Mouse (Mus musculus) CH12.LX (cell line): Measurements from ENCODE around the gene Plcd1. TPM values are rescaled to one million over a fixed set of nuclear protein-coding genes. Genes with fewer than 3 reads are reported as not detected.

ENCODE experiments used
- DNase-seq: peaks from one replicate; pipeline ENCODE4 v3.0.0-alpha.2; 2013; ENCODE audit errors: extremely low read depth
- H3K27ac ChIP-seq: 2 replicates; pipeline ENCODE4 v1.5.1; 2012; ENCODE audit warnings: low read depth, mild to moderate bottlenecking, control low read depth, moderate library complexity; ENCODE audit not compliant: insufficient read depth
- H3K27me3 ChIP-seq: replicated peaks from 2 replicates; pipeline ENCODE3; 2012; ENCODE audit warnings: inconsistent platforms
- H3K36me3 ChIP-seq, 2 experiments: replicated peaks in 1 of 2; 2 replicates each; pipeline versions ENCODE3 to v1.6.1; 2012; ENCODE audit warnings: inconsistent platforms in 1 of 2, low read length in 1 of 2, mild to moderate bottlenecking in 1 of 2, mixed read lengths in 1 of 2, moderate library complexity in 1 of 2; ENCODE audit not compliant: control insufficient read depth in 1 of 2, insufficient read depth in 1 of 2
- H3K4me1 ChIP-seq, 2 experiments: 2 replicates each; pipeline ENCODE4 v1.6.1; 2012; ENCODE audit warnings: inconsistent platforms in 1 of 2, moderate library complexity in 1 of 2; ENCODE audit not compliant: insufficient read depth in 2 of 2, control insufficient read depth in 1 of 2
- H3K4me2 ChIP-seq: 2 replicates; pipeline ENCODE4 v1.6.1; 2012; ENCODE audit warnings: low read depth, mild to moderate bottlenecking, control low read depth; ENCODE audit not compliant: poor library complexity, insufficient read depth, severe bottlenecking
- H3K4me3 ChIP-seq, 3 experiments: fragments of 150-350 bp in 1 of 3; sonication (generic) in 1 of 3; replicated peaks in 1 of 3; 2 replicates each; pipeline versions ENCODE3 to v1.5.1; 2011 to 2012; ENCODE audit warnings: low read depth in 2 of 3, low read length in 2 of 3, mild to moderate bottlenecking in 2 of 3, moderate library complexity in 2 of 3, control low read depth in 1 of 3, improper control_type of control experiment in 1 of 3, inconsistent platforms in 1 of 3, mixed read lengths in 1 of 3; ENCODE audit not compliant: poor library complexity in 1 of 3
- H3K79me2 ChIP-seq: replicated peaks from 2 replicates; pipeline ENCODE4 v1.6.1; 2012; ENCODE audit warnings: mild to moderate bottlenecking, moderate library complexity; ENCODE audit not compliant: control insufficient read depth, poor library complexity, insufficient read depth, severe bottlenecking; ENCODE audit errors: extremely low read depth
- H3K9ac ChIP-seq: 2 replicates; pipeline ENCODE4 v1.6.1; 2012; ENCODE audit warnings: low read depth, mild to moderate bottlenecking, control low read depth, moderate library complexity; ENCODE audit not compliant: insufficient read depth
- H3K9me3 ChIP-seq: replicated peaks from 2 replicates; pipeline ENCODE3; 2012; ENCODE audit warnings: low read length, inconsistent platforms, mixed read lengths
- IRF4 ChIP-seq: IDR thresholded peaks from 2 replicates; pipeline ENCODE4 v1.6.1; 2014; ENCODE audit warnings: low read depth, mild to moderate bottlenecking, inconsistent platforms, low read length, improper control_type of control experiment
- JUN ChIP-seq: IDR thresholded peaks from 2 replicates; pipeline ENCODE4 v1.6.1; 2011; ENCODE audit warnings: low read depth, mild to moderate bottlenecking, low read length, improper control_type of control experiment, moderate library complexity; ENCODE audit not compliant: insufficient read depth
- MAX ChIP-seq: IDR thresholded peaks from 2 replicates; pipeline ENCODE4 v1.6.1; 2011; ENCODE audit warnings: low read length, improper control_type of control experiment
- POLR2AphosphoS2 ChIP-seq: IDR thresholded peaks from 2 replicates; pipeline ENCODE4 v1.6.1; 2011; ENCODE audit warnings: low read depth, low read length, improper control_type of control experiment
- TCF12 ChIP-seq: IDR thresholded peaks from 2 replicates; pipeline ENCODE4 v1.6.1; 2014; ENCODE audit warnings: low read depth, mild to moderate bottlenecking, inconsistent platforms, low read length, improper control_type of control experiment
- ZC3H11A ChIP-seq: IDR thresholded peaks from 2 replicates; pipeline ENCODE4 v1.6.1; 2012; ENCODE audit warnings: low read depth, mild to moderate bottlenecking, inconsistent platforms, low read length, improper control_type of control experiment
- dilution Hi-C: fragments of 300-500 bp; cut with MboI; formaldehyde crosslinking; loops from 2 replicates; pipeline ENCODE4 v1.14.3; 2020; ENCODE audit warnings: low sequenced_read_pairs; ENCODE audit not compliant: extremely low pct_unique_long_range_greater_than_20kb, extremely low pct_ligation_motif_present
- in situ Hi-C: fragments of 300-500 bp; cut with MboI; formaldehyde crosslinking; loops from 3 replicates; pipeline ENCODE4 v1.14.3; 2019; ENCODE audit warnings: low sequenced_read_pairs, low pct_ligation_motif_present, low pct_unique_long_range_greater_than_20kb, mixed read lengths
- polyA plus RNA-seq: library from polyadenylated mRNA; unstranded; fragments of >175 nt; gene quantifications from 2 replicates; pipeline ENCODE4 v1.2.1, GENCODE M21; 2012; ENCODE audit warnings: low read depth; ENCODE audit not compliant: insufficient read length
- total RNA-seq, 2 experiments: library from RNA; depleted of rRNA; stranded (reverse); fragments of 300-350 nt in 1 of 2; fragments of >200 nt in 1 of 2; gene quantifications; 2 replicates each; pipeline ENCODE4 v1.2.3; 2012 to 2014

Plcd1 gene
- total and polyA plus RNA-seq, 3 experiments: 0.38 to 0.43 TPM; not detected in 1

- Histone ChIP-seq H3K9ac (no peak overlapping the region), H3K4me2 (no peak overlapping the region), H3K4me1 (no peaks in the 10 kb centered on the region), H3K27me3 (peaks cover 87% of the 10 kb centered on the region), H3K9me3 (no peaks in the 10 kb centered on the region), H3K4me3 (no peak overlapping the region), H3K36me3 (no peaks in the 10 kb centered on the region), H3K27ac (no peak overlapping the region), H3K79me2 (no peaks in the 10 kb centered on the region)
- no peak for TF ChIP-seq TCF12
- no peak for TF ChIP-seq IRF4
- no peak for TF ChIP-seq ZC3H11A
- TF ChIP-seq MAX: no peak
- TF ChIP-seq JUN: no peak
- TF ChIP-seq POLR2AphosphoS2: no peak
- DNase-seq: no peak
- in situ Hi-C loops (loop anchor here (5.0 kb wide), 1 partner anchor 99 kb away; no protein-coding TSS in a partner anchor), dilution Hi-C loops (no loop called here)
These were observed 71.6 kb downstream of the Plcd1 start for GRCm38 (mm10) chr9:119021731-119022130.

Other genes with a start within 250 kb of the Plcd1 start
- not detected in 2 replicates for gene Ctdspl, start 167.0 kb downstream of the Plcd1 start, total RNA-seq (2012; rRNA removed)
- gene Ctdspl, start 167.0 kb downstream of the Plcd1 start, total RNA-seq (2014; rRNA removed): not detected in 2 replicates
- not detected in 2 replicates for gene Ctdspl, start 167.0 kb downstream of the Plcd1 start, polyA plus RNA-seq
- 71.4 and 85.2 TPM in 2 replicates for gene Vill, start 40.7 kb downstream of the Plcd1 start, total RNA-seq (2012; rRNA removed)
- 56.7 and 57.3 TPM in 2 replicates for gene Vill, start 40.7 kb downstream of the Plcd1 start, total RNA-seq (2014; rRNA removed)
- 46.3 and 48.4 TPM in 2 replicates for gene Vill, start 40.7 kb downstream of the Plcd1 start, polyA plus RNA-seq
- gene Dlec1, start 9.0 kb upstream of the Plcd1 start, total RNA-seq (2012; rRNA removed): 6.2 and 6.3 TPM in 2 replicates
- 1.3 and 1.4 TPM in 2 replicates for gene Dlec1, start 9.0 kb upstream of the Plcd1 start, total RNA-seq (2014; rRNA removed)
- 5.9 and 6.0 TPM in 2 replicates for gene Dlec1, start 9.0 kb upstream of the Plcd1 start, polyA plus RNA-seq
- 0.08 and 0.17 TPM in 2 replicates for gene Acaa1b, start 63.6 kb upstream of the Plcd1 start, total RNA-seq (2012; rRNA removed)
- not detected in 2 replicates for gene Acaa1b, start 63.6 kb upstream of the Plcd1 start, total RNA-seq (2014; rRNA removed)
- gene Acaa1b, start 63.6 kb upstream of the Plcd1 start, polyA plus RNA-seq: 0.78 TPM in 1 of 2 replicates, not detected in the other
- gene Gm47289, start 65.7 kb upstream of the Plcd1 start, total RNA-seq (2012; rRNA removed): not detected in 2 replicates
- not detected in 2 replicates for gene Gm47289, start 65.7 kb upstream of the Plcd1 start, total RNA-seq (2014; rRNA removed)
- not detected in 2 replicates for gene Gm47289, start 65.7 kb upstream of the Plcd1 start, polyA plus RNA-seq
- gene Slc22a13, start 115.6 kb upstream of the Plcd1 start, total RNA-seq (2012; rRNA removed): not detected in 2 replicates
- gene Slc22a13, start 115.6 kb upstream of the Plcd1 start, total RNA-seq (2014; rRNA removed): not detected in 2 replicates
- gene Slc22a13, start 115.6 kb upstream of the Plcd1 start, polyA plus RNA-seq: not detected in 2 replicates
- gene Oxsr1, start 228.9 kb upstream of the Plcd1 start, total RNA-seq (2012; rRNA removed): 22.1 and 26.3 TPM in 2 replicates
- 36.1 and 41.2 TPM in 2 replicates for gene Oxsr1, start 228.9 kb upstream of the Plcd1 start, total RNA-seq (2014; rRNA removed)
- gene Oxsr1, start 228.9 kb upstream of the Plcd1 start, polyA plus RNA-seq: 31.7 and 33.3 TPM in 2 replicates
- 51.2 and 57.8 TPM in 2 replicates for gene Acaa1a, start 246.2 kb upstream of the Plcd1 start, total RNA-seq (2012; rRNA removed)
- 22.4 and 24.8 TPM in 2 replicates for gene Acaa1a, start 246.2 kb upstream of the Plcd1 start, total RNA-seq (2014; rRNA removed)
- gene Acaa1a, start 246.2 kb upstream of the Plcd1 start, polyA plus RNA-seq: 24.4 and 30.9 TPM in 2 replicates
- 22.7 and 33.4 TPM in 2 replicates for gene Myd88, start 247.9 kb upstream of the Plcd1 start, total RNA-seq (2012; rRNA removed)
- gene Myd88, start 247.9 kb upstream of the Plcd1 start, total RNA-seq (2014; rRNA removed): 14.3 and 14.7 TPM in 2 replicates
- 51.3 and 53.6 TPM in 2 replicates for gene Myd88, start 247.9 kb upstream of the Plcd1 start, polyA plus RNA-seq